Mouse (Mus musculus): ENCODE results near the gene Apopt1. TPM values are rescaled to one million over a fixed set of nuclear protein-coding genes. Genes with fewer than 3 reads are reported as not detected.

The Apopt1 gene
- 18.7 TPM for polyA plus RNA-seq (2014; fragmentation: Illumina TruSeq; extraction: RNeasy Lipid Tissue Mini Kit (QIAGEN cat#74804); ENCODE audit: low read depth, low replicate concordance)

DNA sequence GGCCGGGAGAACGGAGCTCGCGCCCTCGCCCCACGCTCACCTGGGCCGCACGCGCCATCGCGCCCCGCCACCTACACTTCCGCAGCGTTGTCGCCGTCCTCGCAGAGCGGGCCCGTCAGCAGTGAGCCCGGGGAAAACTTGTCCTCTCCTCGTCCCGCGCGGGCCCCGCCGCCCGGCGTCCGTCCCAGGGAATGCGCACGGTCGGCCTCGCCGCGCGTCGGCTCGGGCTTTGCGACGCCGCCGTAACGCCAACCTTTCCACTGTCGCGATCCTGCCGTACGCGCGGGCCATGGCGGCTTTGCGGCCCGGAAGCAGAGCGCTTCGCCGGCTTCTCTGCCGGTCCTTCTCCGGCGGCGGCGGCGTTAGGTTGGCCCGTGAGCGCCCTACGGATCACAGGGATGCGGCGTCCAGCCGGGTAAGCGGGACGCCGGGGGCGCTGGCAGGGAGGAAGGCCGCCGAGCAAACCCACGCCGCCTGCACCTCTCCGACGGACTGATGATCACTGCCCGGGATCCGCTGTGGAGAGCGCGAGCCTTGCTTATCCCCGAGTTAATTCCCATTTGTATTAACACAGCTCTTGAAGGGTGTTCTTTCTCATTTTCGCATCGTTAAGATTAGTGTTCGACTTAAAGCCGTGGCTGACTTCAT is at the start of gene Apopt1, which contains the start of gene Bag5:
TSS of gene Apopt1 (plus strand) at position 258 of the 648 bp plus-strand sequence.
TSS of gene Bag5 (minus strand) at position 254 of the 648 bp plus-strand sequence.

DNA sequence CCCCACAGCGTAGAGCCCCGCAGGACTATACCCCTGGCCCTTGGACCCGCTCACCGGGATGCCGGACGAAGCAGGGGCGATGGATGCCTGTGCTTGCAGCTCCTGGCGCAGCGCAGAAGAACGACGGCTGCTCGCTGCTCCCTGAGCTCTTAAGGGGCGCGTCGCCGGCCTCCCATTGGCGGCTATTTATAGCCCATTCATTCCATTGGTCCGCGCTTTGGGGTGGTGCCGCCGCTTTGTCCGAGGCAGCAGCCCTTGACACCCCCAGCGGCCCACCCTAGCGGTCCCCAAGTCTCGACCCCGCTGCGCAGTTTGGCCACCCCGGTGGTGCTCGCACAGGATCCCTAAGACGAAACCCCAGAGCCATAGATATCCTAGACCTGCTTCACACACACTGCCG is 40.9 kb upstream of the Apopt1 start, which contains the start of gene Ckb:
TSS of gene Ckb (minus strand) at position 163 of the 400 bp plus-strand sequence.

DNA sequence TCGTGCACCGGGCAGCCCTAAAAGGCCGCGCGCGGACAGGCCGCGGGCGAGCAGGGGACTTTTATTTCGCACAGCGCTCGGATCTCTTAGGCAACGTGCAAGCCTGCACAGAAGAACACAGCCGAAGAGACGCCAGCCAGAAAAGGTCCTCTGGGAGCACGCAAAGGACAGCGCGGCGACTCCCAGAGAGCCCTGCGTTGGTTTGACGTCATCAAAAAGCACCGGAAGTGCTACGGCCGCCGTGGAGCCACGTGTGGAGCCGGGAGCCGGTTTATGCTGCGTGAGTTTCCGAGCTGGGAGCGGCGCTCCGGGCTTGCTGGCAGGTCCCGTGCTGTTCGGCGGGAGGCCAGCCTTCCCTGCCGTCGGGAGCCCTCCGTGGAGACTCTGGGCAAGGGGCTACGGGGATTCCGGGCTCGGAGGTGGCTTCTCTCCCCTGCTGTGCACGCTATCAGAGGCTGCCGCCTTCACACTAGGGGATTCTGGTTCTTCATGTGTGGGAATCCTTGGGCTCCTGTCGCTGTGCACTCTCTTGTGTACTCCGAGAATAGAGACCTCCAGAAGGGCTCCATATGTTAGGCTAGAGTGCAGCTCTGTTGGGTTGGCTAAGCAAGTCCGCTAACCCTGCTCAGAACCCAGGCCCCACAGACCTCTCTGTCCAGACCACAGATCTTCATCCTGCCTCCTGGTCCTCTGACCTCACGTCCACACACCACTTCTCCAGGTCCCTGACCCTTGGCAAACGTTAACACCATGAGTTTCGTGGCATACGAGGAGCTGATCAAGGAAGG is 35.0 kb upstream of the Apopt1 start, which contains the start of gene Trmt61a:
TSS of gene Trmt61a (plus strand) at position 224 of the 788 bp plus-strand sequence.

DNA sequence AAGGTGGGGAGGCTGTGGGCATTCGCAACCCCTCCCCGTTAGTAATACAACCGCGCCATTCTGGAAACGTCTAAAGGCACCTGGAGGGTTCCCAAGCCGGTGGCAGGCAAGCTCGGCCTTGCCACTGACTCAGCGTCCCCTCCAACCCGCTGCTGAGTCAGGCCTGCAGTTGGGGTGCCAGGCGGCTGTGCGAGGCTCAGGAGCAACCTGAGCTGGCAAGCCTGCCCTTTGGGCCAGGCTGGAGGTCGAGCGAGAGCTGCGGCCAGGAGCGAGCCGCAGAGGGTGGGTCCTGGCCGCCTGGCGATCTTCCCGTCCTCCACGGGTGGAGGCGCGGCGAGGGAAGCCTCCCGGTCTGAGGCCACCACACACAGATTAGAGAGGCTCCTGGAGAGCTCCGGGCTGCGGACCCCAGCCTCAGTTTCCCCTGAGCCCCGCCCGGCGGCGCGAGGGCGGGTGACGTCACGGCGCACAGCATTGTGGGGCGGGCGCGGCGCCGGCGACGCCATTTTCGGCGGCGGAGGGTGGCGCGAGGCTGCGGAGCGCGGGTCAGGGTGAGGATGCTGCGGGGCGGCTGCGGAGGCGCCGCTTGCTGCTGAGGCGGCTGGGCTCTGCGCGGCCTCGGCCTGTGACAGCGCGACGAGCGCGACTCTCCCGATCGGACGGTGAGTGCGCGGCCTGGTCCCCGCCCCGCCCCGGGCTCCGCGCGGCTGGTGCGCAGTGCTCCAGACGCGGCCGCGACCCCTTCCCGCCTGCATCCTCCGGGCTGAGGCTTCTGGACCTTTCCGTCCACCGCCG is 45.5 kb downstream of the Apopt1 start, which contains the start of gene Klc1:
TSS of gene Klc1 (plus strand) at position 469 of the 795 bp plus-strand sequence.

Other genes starting within 250 kb of the Apopt1 start
- not detected for gene Gm266, start 227.4 kb upstream of the Apopt1 start, polyA plus RNA-seq (2014; fragmentation: Illumina TruSeq; extraction: RNeasy Lipid Tissue Mini Kit (QIAGEN cat#74804); ENCODE audit: low read depth, low replicate concordance)
- gene Eif5, start 175.2 kb upstream of the Apopt1 start, polyA plus RNA-seq (2014; fragmentation: Illumina TruSeq; extraction: RNeasy Lipid Tissue Mini Kit (QIAGEN cat#74804); ENCODE audit: low read depth, low replicate concordance) = 429 TPM
- 65.6 TPM for gene Mark3, start 138.7 kb upstream of the Apopt1 start, polyA plus RNA-seq (2014; fragmentation: Illumina TruSeq; extraction: RNeasy Lipid Tissue Mini Kit (QIAGEN cat#74804); ENCODE audit: low read depth, low replicate concordance)
- not detected for gene Ckb, start 40.9 kb upstream of the Apopt1 start, polyA plus RNA-seq (2014; fragmentation: Illumina TruSeq; extraction: RNeasy Lipid Tissue Mini Kit (QIAGEN cat#74804); ENCODE audit: low read depth, low replicate concordance)
- gene Trmt61a, start 35.2 kb upstream of the Apopt1 start, polyA plus RNA-seq (2014; fragmentation: Illumina TruSeq; extraction: RNeasy Lipid Tissue Mini Kit (QIAGEN cat#74804); ENCODE audit: low read depth, low replicate concordance) = 0.34 TPM
- 9.6 TPM for gene Bag5, start within 50 bp of the Apopt1 start, polyA plus RNA-seq (2014; fragmentation: Illumina TruSeq; extraction: RNeasy Lipid Tissue Mini Kit (QIAGEN cat#74804); ENCODE audit: low read depth, low replicate concordance)
- gene Klc1, start 45.6 kb downstream of the Apopt1 start, polyA plus RNA-seq (2014; fragmentation: Illumina TruSeq; extraction: RNeasy Lipid Tissue Mini Kit (QIAGEN cat#74804); ENCODE audit: low read depth, low replicate concordance) = 1.4 TPM
- gene Xrcc3, start 100.6 kb downstream of the Apopt1 start, polyA plus RNA-seq (2014; fragmentation: Illumina TruSeq; extraction: RNeasy Lipid Tissue Mini Kit (QIAGEN cat#74804); ENCODE audit: low read depth, low replicate concordance) = 0.32 TPM
- gene Zfyve21, start 100.9 kb downstream of the Apopt1 start, polyA plus RNA-seq (2014; fragmentation: Illumina TruSeq; extraction: RNeasy Lipid Tissue Mini Kit (QIAGEN cat#74804); ENCODE audit: low read depth, low replicate concordance) = 17.2 TPM
- 2.1 TPM for gene Ppp1r13b, start 194.8 kb downstream of the Apopt1 start, polyA plus RNA-seq (2014; fragmentation: Illumina TruSeq; extraction: RNeasy Lipid Tissue Mini Kit (QIAGEN cat#74804); ENCODE audit: low read depth, low replicate concordance)

Measured in liver, adult 10 weeks (tissue).